Mouse (Mus musculus): ENCODE data around the gene Tgm2. TPM values are rescaled to one million over a fixed set of nuclear protein-coding genes. Genes with fewer than 3 reads are reported as not detected.

Gene Tgm2
- polyA plus RNA-seq (2011; ENCODE audit: insufficient read length, low read depth, missing spikeins): 15.8 and 33.1 TPM in 2 replicates

DNA sequence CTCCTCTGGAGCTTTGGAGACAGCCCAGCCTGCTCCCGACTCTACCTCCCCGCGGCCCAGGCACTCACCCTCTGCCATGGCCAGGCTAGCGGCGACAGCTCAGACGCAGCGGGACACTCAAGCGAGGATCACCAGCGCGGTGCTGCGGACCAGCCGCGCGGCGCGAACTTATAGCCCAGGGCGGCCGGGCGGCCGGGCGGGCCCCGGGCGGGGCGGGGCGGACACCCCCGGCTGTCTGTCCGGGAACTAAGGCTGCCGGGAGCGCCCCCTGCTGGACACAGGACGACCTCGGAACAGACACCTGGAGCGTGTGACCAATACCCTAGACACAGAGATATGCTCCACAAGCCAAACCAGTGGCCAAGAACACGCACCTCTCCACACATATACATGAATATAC, at the start of gene Tgm2:
Tgm2 (minus strand) TSS at position 214 of the 400 bp plus-strand sequence.
- Histone ChIP-seq H3K4me1 (ENCODE audit: control insufficient read depth, insufficient read depth, low read length) (no peaks in the 10 kb centered on the region), H3K27ac (ENCODE audit: insufficient read depth, low read length) (no peak within 1 kb of the TSS), H3K4me3 (ENCODE audit: insufficient read depth, low read length) (peak within 1 kb of the TSS; percentile 27)
- TF ChIP-seq POLR2A (IDR thresholded peaks at IDR 0.05; ENCODE audit: low read depth, low read length): peak; percentile 57; the same call in 1 of the 2 replicates
- TF ChIP-seq CTCF (IDR thresholded peaks at IDR 0.05; ENCODE audit: borderline replicate concordance, insufficient read depth, low read length): peak; percentile 33; the same call in 1 of the 2 replicates

DNA sequence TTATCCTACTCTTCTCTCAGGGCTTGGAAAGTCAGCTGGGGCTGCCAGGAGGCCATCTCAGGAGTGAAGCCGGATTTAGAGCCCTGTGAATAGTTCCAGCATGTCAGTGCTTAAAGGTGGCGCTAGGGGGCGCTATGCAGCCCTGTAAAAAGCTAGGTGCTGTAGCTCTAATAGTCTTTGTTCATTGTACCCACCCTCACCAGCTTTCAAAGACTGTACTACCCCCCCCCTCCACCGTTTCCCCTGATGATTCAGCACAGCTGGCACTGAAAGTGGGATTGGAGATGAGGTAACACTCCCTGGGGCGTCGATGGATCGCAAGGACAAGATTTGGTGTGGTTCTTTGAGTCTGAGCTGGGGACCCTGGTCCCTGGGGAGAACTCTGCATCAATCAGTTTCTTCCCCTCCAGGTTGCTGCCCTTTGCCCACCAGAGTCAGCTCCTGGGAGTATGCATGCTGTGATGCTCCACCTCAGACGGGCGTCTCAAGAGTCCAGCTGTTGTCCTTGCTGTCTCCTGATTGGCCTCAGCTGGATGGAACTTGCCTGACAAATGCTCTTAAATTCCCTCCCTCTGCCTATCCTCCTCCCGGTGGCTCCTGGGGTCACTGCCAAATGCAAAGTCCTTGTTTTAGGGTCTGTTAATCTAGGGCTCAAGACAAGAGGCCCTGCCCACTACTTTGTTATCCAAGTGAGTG, 48.9 kb upstream of the Tgm2 start:
- H3K4me1 ChIP-seq (ENCODE audit: control insufficient read depth, insufficient read depth, low read length): no peaks in the 10 kb centered on the region
- H3K27ac ChIP-seq (ENCODE audit: insufficient read depth, low read length): no peak overlapping the region
- H3K4me3 ChIP-seq (ENCODE audit: insufficient read depth, low read length): no peak overlapping the region
- TF ChIP-seq POLR2A (IDR thresholded peaks at IDR 0.05; ENCODE audit: low read depth, low read length): no peak
- TF ChIP-seq CTCF (IDR thresholded peaks at IDR 0.05; ENCODE audit: borderline replicate concordance, insufficient read depth, low read length): peak; percentile 32; the same call in 1 of the 2 replicates

DNA sequence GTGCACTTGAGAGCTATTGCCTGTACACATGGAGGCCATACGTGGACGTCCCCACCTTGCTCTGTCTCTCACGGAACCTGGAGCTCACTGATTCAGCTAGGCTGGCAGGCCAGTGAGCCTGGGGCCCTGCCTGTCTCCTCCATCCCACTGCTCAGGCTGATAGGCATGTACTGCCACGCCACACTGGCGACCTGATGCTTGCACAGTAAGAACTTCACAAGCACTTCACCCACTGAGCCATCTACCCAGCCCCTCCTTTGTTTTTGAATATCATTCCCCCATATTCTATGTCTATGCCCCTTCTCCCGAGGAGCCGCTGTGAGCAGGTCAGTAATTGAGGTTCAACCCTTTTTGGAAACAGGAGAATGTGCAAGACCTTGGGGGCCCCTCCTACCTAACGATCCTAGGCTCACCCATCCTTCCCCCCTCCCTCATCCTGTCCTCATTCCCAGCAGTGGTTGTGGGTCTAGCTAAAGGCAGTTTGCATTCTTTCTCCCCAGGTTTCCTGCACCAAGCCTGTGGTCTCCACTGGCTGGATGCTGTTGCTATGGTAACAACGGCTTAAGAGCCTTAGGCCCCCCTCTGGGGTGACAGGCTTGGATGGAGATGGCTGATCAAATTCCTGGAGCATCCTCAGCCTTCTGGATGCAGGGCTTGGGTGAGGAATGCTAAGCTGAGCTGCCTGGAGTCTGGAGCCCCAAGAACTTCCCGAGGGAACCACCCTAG, 47.5 kb upstream of the Tgm2 start:
- Histone ChIP-seq H3K4me1 (ENCODE audit: control insufficient read depth, insufficient read depth, low read length) (no peaks in the 10 kb centered on the region), H3K4me3 (ENCODE audit: insufficient read depth, low read length) (no peak overlapping the region), H3K27ac (ENCODE audit: insufficient read depth, low read length) (no peak overlapping the region)
- TF ChIP-seq CTCF (IDR thresholded peaks at IDR 0.05; ENCODE audit: borderline replicate concordance, insufficient read depth, low read length) (no peak), POLR2A (IDR thresholded peaks at IDR 0.05; ENCODE audit: low read depth, low read length) (no peak)

DNA sequence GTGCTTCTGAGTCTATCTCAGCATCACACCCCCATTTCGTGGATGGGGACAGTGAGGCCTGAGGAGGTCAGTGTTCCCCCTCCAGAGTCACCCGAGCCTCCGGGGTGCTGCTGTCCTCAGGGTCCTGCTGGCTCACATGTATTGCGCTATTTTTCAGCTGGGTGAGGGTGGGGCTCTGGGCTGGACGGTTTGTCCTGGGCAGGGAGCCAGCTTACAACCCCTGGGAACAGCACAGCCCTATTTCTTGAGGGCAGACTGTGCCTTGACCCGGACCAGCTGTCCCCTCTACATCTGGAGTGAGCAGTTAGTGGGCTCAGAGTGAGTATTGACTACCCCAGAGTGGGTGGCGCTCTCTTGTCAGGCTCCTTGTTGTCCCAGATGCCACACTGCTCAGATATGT, 44.9 kb upstream of the Tgm2 start:
- Histone ChIP-seq H3K27ac (ENCODE audit: insufficient read depth, low read length) (no peak overlapping the region), H3K4me3 (ENCODE audit: insufficient read depth, low read length) (no peak overlapping the region), H3K4me1 (ENCODE audit: control insufficient read depth, insufficient read depth, low read length) (no peaks in the 10 kb centered on the region)
- TF ChIP-seq POLR2A (IDR thresholded peaks at IDR 0.05; ENCODE audit: low read depth, low read length): no peak
- no peak for TF ChIP-seq CTCF (IDR thresholded peaks at IDR 0.05; ENCODE audit: borderline replicate concordance, insufficient read depth, low read length)

DNA sequence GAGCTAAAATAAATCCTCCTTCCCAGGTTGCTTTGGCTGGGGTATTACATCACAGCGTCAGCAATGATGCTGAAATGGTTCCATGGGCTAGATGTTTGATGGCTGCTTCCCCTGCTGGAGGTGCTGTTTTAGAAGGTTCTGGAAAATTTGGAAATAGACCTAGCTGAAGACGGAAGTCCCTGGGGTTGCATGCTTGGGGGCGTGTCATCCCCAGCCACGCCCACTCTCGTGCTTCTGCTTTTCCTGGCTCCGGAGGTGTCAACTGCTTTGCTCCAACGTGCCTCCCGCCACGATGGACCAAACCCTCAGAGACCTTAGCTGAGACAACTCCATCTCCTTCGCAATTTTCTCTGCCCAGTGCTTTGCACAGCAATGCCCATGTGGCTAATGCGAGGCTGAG, 43.2 kb upstream of the Tgm2 start:
- no peak overlapping the region for H3K4me3 ChIP-seq (ENCODE audit: insufficient read depth, low read length)
- H3K4me1 ChIP-seq (ENCODE audit: control insufficient read depth, insufficient read depth, low read length): no peaks in the 10 kb centered on the region
- no peak overlapping the region for H3K27ac ChIP-seq (ENCODE audit: insufficient read depth, low read length)
- TF ChIP-seq POLR2A (IDR thresholded peaks at IDR 0.05; ENCODE audit: low read depth, low read length): no peak
- TF ChIP-seq CTCF (IDR thresholded peaks at IDR 0.05; ENCODE audit: borderline replicate concordance, insufficient read depth, low read length): no peak

DNA sequence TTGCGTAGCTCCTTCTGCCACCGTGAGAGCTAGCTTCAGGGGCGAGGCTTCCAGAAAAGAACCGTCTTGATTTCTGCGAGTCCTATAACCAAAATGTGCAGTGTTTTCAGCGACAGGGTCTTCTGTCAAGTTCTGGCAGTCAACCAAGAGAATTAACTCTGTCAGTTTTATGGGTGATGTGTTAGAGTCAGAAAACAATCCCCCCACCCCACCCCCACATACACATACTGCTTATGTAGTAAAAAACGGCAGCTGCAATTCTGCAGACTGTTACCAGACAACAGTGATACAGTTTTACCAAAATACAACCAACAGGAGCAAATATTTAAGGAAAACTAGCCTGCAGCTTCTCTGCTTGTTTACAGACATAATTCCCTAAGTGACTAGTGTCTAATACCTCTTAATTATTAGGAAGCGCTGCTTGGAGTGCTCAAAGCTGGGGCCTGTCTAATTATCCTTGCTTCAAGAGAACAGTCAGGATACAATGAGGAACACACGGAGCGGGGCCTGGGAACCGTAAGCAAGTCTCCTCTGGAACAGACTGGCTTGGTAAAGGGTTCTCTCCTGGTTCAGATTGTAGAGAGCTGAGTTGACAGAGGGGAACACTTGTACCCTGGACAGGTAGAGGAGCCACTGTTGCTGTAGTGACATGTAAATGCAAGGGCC, 40.1 kb upstream of the Tgm2 start:
- Histone ChIP-seq H3K4me1 (ENCODE audit: control insufficient read depth, insufficient read depth, low read length) (no peaks in the 10 kb centered on the region), H3K27ac (ENCODE audit: insufficient read depth, low read length) (no peak overlapping the region), H3K4me3 (ENCODE audit: insufficient read depth, low read length) (no peak overlapping the region)
- TF ChIP-seq POLR2A (IDR thresholded peaks at IDR 0.05; ENCODE audit: low read depth, low read length) (no peak), CTCF (IDR thresholded peaks at IDR 0.05; ENCODE audit: borderline replicate concordance, insufficient read depth, low read length) (no peak)

DNA sequence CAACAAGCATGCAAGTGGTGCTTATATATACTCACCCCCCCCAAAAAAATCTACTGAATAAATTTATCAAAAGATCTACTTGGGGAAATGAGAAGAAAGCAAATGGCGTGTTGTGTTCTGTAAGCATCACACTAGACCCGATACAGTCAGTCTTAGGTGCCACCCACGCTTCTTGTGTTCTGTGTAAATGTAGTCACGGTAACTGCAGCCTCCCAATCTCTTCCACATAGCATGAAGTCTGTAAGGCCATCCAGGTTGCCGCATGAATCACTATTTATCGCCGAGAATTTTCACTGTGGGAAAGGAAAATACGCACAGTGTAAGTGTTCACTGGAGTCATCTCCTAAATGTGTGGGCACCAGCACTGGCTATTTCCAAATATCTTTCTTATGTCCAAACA, 37.0 kb upstream of the Tgm2 start:
- 0 out of 2 replicates have a peak, but pooled peaks cover 8% of the 10 kb centered on the region for H3K4me1 ChIP-seq (ENCODE audit: control insufficient read depth, insufficient read depth, low read length)
- H3K4me3 ChIP-seq (ENCODE audit: insufficient read depth, low read length): no peak overlapping the region
- H3K27ac ChIP-seq (ENCODE audit: insufficient read depth, low read length): no peak overlapping the region
- no peak for TF ChIP-seq CTCF (IDR thresholded peaks at IDR 0.05; ENCODE audit: borderline replicate concordance, insufficient read depth, low read length)
- no peak for TF ChIP-seq POLR2A (IDR thresholded peaks at IDR 0.05; ENCODE audit: low read depth, low read length)

DNA sequence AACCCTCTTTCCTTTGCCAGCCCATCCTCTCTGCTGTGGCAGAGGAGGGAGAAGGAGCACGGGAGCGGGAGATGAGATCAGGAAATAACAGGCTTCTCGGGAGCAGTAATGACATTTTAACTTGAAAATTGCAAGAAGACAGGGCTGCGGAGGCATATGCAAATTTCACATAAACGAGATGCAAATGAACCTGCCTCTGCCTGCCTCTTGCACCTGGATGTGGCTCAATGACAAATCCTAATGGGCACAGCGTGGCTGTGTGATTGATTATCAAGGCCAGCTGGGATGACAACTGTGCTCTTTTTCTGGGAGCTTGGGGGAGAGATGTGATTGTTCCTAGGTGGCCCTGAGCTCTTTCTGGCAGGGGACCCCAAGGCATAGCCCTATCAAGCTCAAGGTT, 35.7 kb upstream of the Tgm2 start:
- TF ChIP-seq POLR2A (IDR thresholded peaks at IDR 0.05; ENCODE audit: low read depth, low read length) (no peak), CTCF (IDR thresholded peaks at IDR 0.05; ENCODE audit: borderline replicate concordance, insufficient read depth, low read length) (no peak)
- H3K4me3 ChIP-seq (ENCODE audit: insufficient read depth, low read length): no peak overlapping the region
- 0 out of 2 replicates have a peak, but pooled peaks cover 8% of the 10 kb centered on the region for H3K4me1 ChIP-seq (ENCODE audit: control insufficient read depth, insufficient read depth, low read length)
- no peak overlapping the region for H3K27ac ChIP-seq (ENCODE audit: insufficient read depth, low read length)

DNA sequence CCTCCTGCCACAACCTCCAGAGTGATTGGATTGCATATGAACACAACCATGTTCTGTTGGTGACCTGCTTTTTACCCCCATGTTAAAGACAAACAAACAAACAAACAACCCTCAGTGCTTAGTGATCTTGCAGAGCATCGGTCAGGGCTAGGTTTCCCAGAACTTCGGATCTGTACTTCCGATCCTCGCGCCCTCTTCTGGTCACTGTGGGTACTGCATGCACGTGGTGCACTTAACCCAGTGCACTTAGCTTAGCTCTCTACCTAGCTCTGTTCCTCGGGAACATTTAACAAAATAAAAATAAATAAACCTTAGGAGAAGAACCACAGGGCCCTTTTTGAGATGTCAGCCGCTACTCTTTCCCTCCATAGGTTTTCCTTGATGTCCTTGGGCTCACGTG, 34.6 kb upstream of the Tgm2 start:
- Histone ChIP-seq H3K4me1 (ENCODE audit: control insufficient read depth, insufficient read depth, low read length) (0 out of 2 replicates have a peak, but pooled peaks cover 8% of the 10 kb centered on the region), H3K4me3 (ENCODE audit: insufficient read depth, low read length) (no peak overlapping the region), H3K27ac (ENCODE audit: insufficient read depth, low read length) (no peak overlapping the region)
- TF ChIP-seq CTCF (IDR thresholded peaks at IDR 0.05; ENCODE audit: borderline replicate concordance, insufficient read depth, low read length): peak; percentile 74; the same call in 1 of the 2 replicates
- TF ChIP-seq POLR2A (IDR thresholded peaks at IDR 0.05; ENCODE audit: low read depth, low read length): no peak
